Mouse (Mus musculus) CD4-positive, CD25-positive, alpha-beta regulatory T cell, adult 2 months (primary cell): Measurements from ENCODE around the gene Galnt17.

ENCODE experiments used
- DNase-seq: peaks from one replicate; pipeline ENCODE4 v3.0.0-alpha.2; 2012; ENCODE audit warnings: low read depth, low spot score

The Galnt17 gene

DNA sequence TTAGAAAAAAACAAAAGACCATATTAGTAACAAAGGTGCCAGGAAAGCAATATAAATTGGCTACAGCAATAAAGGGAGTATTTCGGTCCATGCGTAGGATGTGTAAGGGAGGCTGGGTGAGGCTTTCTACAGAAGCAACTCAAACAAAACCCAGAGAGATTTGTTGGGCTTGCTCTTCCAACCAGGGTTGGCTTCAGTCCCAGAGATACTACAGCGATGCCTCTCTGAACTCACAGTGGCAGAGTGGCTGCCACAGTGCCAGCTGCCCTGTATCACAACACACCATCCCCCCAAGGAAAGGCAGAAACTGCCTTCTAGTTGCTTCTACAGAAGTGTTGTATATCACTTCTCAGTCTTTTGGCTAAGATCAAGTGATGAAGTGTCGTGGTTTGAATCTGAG, 66.6 kb downstream of the Galnt17 start:
- no peak for DNase-seq

DNA sequence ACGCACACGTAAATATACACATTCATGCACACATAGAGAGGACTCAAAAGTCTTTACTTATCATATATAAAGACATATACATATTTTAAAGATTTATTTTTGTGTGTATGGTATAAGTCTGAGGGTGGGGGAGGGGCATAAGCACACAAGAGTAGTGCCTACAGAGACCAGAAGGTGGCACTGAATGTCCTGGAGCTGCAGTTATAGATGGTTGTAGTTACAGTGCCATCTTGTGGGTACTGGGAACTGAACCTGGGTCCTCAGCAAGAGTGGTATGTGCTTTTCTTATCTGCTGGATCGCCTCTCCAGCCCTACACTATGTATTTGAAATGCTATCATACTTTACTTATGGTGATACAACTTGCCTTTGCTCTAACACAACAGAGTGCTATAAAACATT, 68.5 kb downstream of the Galnt17 start:
- DNase-seq: no peak

DNA sequence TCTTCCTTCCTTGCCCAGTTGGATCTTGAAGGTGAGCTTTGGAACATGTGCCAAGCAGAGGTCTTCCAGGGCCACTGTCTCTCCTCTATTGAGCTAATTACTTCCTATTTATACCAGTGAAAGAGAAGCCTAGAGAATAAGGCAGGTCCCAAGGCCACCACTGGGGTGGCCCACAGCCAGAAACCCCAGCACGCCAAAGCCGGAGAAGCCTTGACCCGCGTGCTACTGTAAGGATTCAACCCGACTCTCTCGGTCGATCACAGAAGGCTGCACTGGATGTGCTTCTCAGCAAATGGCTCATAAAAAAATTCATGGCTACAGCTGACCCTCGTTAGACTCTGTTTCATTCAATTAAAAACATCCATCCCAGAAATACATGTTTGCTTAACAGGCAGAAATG, 71.4 kb downstream of the Galnt17 start:
- DNase-seq: no peak

DNA sequence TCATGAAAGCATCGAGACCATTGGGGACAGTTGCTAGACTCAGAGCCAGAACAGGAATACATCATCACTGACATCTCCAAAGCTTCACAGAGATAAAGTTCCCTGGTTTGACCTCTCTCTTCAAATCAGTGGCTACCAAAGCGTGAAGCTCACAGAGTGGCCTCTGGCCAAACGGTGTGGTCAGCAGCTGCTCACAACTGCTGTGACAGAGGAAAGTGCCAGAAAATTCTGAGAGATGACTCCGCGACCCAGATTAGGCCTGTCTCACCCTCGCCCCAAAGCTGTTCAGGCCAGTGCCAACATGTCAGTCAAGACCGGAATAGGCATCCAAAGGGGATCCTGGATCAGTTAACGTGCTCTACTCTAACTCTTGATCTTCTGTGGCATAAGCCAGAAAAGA, 74.5 kb downstream of the Galnt17 start:
- no peak for DNase-seq

DNA sequence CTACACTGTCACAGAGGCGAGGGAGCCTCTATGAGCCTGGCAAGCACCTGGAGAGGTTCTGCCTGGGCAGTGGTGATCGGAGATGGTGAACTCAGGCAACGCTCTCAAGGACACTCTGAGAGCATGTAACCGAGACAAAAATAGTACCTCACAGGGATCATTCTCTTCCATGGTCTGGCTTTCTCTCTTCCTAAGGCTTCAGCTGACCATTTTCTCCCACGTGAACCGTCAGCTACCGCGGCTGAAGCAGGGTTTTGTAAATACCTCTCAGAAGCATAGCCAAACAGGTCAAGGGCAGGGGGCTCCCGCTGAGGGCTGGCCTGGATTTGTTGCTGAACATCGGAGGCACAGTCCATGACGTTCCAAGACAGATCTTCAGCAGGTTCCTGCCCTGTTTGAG, 77.2 kb downstream of the Galnt17 start:
- DNase-seq: no peak

DNA sequence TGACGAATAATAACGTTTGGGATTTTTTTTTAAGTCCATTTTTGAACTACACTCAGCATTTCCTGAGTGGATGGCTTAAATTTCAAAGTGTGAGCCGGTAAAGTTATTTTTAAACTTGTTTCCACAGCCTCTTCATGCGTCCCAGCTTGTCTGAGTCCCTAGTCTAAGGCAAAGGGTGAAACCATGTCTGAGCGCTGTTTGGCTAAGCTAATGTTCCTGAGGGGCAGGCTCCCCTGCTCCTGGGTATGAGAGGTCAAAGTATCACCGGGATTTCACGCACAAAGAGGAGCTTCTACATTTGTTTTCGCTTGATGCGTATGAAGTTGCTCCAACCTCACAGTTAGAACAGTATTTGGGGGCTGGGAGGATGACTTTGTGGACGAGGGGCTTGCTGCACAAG, 78.6 kb downstream of the Galnt17 start:
- DNase-seq: no peak

DNA sequence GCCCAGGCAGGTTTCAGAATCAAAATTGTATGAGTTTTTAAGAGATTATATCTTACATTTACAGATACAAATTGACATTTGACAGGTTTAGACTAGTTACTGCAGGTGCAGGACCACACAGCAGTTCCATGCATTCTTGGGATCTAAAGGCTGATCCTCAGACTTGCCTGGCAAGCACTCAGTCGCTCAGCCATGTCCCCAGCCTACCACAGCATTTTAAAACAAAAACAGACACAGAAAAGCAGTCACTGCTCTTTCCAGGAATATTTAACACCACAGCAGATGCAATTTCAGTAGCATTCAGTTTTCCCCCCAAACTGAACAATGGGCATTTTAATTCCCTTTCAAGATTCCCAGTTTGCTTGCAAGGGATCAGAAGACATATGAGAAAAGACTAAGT, 84.9 kb downstream of the Galnt17 start:
- no peak for DNase-seq

DNA sequence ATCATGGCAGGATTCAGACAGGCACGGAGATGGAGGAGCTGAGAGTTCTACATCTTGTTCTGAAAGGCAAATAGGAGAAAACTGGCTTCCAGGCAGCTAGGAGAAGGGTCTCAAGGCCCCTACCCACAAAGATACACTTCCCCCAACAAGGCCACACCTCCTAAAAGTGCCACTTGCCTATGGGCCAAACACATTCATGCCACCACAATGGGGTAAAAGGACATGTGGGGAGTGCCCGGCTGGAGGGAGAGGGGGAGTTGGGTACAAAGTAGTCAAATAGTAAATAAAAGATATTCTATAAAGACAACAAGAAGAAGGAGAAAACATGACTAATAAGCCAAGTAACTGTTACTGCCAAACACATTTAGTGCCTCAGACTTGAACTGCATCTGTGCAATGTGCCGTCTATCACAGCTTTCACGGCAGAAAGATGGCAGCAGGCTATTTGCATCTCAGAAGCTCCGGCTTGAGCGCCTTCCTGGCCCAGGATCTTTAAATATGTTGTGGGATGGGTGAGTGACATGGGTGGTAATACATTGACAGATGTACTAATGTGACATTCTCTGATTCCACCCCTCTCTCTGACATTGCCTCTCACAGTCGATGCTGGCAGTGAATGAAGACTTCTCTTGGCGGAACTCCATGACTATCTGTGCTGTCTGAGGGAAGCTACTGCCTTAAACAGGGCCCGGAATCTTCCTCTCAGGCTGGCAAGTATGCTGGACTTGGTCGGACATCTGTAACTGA, 85.6 kb downstream of the Galnt17 start:
- DNase-seq: no peak

DNA sequence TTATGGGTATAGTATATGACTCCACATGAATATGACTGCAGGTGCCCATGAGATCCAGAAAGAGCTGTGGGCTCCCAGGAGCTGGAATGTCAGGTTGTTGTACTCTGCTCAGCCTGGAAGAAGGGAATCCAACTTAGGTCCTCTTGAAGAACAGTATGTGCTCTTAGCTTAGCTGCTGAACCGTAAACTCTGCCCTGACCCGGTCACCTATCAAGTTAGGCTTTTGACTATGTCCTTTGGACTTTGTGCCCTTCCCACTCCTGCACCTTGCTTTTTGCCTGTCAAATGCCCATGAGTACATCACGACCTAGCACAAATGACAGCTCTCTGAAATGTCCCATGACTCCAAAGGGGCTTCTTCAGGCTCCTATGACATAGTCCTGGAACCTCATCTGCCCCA, 90.1 kb downstream of the Galnt17 start:
- no peak for DNase-seq

DNA sequence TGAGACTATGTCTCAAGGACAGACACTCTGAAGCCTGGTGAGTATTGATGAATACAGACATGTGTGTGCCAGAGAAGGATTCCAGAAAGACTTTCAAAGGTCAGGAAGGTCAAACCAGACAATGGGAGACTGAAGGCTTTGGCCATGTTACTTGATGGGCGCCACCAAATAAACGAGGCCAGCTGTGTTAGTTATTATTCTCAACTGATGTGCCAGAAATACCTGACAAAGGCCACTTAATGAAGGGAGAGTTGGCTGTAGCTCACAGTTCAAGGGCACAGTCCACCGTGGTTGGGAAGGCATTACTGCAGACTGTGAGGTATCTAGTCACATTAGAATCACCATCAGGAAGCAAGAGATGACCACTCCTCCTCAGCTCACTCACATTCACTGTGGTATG, 96.7 kb downstream of the Galnt17 start:
- DNase-seq: no peak

DNA sequence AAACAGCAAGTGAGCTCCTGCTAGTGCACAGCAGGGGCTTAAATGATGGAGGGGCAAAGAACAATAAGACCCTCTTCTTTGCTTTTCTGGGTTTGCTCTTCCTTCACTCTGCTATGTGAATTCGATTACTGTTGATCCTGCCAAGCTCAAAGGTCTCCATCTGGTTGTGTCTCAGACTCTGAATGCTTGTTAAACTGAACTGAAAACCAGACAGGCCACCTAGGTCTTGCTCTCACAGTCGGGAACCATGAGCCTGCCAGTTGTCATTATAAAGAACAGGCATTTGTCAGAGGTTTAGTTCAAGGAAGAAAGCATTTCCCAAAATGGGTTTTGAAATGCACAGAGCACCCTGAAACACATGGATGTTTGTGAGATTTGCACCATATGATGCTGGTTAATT, 107.2 kb downstream of the Galnt17 start:
- no peak for DNase-seq

DNA sequence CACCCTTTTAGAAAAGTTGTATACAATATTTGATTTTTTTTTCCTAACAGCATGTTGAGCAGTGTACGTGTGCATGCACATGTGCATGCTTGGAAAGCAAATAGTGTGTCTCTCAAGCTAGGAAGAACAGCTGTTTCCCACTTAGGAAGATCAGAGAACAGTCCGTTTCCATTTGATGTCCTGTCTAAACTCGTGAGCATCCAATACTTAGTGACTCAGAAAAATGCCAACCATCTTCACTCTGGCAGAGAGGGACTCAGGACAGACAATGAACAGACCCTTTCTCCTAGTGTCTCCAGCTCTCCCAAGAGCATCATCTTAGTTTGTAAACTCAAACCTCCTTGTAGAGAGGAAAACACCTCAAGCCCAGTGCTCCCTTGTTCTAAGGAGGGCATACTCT, 116.0 kb downstream of the Galnt17 start:
- no peak for DNase-seq

DNA sequence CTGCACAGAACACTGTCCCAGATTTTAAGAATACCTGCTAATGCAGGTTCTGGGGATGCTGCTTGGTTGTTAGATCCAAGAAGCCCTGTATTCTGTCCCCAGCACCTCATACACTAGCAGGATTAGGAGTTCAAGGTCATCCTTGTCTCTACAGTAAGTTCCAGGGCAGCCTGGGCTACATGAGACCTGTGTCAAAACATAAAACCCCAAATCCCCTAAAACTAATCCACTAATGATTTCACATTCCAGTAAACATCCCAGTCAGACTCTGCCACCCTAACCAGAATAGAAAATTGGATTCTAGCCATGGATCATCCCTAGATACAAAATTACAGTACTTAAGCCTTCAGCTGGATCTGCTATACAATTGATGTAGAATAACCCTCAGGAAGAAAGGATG, 123.7 kb downstream of the Galnt17 start:
- no peak for DNase-seq

DNA sequence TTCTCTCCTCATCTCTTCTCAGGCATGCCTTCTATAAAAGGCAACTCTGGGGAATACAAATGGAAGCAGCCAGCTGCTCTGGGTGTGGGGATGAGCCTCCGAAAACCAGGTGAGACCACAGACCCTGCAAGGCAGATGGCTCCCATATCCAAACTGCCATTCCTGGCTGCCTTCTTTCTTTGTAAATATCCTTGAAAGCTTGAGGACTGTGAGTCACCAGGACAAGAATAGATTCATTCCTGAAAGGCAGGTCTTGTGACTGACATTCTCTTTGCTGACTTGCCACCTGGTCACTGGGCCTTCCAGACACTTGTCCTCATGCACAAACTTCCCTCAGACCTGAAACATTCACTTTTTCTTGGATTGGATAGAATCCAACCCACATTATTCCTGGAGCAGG, 127.1 kb downstream of the Galnt17 start:
- no peak for DNase-seq

DNA sequence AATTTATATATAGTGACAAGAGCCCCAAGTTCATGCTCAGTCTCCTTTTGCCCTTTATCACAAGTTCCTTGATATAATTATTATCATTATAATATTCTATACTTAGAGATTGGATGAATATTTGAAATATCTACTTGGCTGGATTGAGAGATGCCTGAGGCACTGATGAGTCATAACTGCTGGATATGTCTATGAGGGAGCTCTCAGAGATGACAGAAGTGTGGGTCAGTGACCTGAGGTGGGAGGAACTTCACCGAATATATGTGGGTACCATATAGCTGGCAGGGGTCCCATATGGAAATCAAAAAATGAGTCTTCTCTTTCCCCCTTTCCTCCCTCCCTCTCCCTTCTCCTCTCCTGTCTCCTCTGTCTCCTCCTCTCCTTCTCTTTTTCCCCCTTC, 127.5 kb downstream of the Galnt17 start:
- no peak for DNase-seq

DNA sequence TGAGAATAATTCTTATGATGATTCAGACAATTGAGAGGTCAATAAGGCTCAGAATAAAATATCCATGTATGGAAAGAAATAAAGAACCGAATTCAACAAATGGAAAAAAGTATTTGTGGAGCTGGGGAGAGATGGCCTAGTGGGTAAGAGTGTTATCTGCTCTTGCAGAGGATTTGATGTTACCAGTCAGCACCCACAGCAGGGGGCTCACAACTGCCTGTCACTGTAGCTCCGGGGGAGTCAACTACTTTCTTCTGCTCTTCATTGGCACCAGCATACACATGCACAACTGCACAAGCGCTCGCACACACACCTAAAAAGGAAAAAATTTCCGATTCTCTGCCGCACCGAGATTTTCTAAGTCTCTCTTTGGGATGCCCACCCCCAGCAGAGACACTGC, 130.4 kb downstream of the Galnt17 start:
- DNase-seq: no peak

DNA sequence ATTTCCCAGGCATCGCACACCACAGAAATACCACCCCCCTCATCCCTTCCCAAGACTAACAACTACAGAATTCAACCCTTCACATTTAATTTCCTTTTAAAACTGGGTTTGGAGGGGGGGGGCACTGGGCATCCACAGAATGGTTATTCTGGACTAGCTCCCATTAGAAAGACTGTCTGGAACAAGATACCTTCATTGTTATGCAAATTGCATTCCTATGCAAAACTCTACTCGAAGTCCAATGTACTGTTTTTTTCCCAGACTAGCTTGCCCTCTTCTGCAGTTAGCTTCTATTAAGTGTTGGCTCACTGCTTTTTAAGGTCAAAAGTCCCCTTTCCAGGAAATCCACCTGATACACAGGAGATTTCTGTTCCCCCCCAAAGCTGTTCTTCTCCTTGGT, 131.1 kb downstream of the Galnt17 start:
- no peak for DNase-seq

DNA sequence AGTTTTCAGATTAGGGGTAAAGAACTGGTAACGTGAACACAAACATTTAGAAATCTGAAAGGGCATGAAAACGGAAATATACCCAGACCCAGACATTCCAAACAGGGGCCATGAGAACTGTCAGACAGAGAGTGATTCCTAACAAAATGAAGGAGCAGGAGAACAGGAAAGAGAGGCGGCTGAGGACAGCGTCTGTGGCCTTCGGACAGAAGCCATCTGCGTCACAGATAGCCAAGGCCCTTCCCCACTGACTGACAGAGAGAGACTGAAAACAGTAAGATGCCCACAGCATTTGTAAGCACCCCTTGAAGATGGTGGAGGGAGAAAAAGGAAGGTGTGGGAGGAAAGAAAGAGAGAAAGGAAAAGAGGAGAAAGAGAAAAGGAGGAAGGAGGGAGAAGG, 139.1 kb downstream of the Galnt17 start:
- no peak for DNase-seq

DNA sequence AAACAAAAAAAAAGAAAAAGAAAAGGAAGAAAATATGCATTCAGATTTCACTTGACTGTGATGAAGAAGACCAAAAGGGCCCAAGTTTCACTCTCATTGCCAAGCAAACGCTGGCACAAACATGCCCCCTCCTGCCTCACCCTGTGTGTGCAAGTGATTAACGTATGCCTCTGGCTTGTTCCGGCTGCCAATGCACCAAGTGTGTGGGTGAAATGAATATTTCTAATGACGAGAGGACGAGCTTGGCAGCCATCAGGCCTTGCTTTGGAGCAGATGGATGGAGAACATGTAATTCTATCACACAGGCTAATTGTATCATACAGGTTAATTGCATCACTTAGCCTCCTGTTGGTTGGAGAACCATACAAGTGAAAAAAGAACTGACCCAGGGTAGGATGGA, 140.9 kb downstream of the Galnt17 start:
- DNase-seq: no peak

DNA sequence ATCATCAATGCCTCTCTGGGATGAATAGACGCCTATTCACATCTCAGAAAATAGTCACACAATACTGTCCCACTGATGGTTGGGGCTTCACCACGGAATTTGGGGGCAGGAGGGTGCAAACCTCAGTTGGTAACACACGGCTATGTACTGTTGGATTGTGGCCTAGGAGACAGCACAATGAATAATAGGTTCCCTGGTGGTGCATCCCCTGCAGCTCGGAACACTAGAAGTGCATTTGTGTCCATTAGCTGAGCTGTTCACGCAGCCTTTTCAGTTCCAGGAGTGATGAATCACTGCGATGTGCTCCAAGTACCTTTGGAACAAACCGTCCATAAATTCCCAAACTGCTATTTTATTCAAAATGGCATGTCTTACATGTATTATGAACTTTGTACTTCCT, 142.6 kb downstream of the Galnt17 start:
- DNase-seq: no peak

DNA sequence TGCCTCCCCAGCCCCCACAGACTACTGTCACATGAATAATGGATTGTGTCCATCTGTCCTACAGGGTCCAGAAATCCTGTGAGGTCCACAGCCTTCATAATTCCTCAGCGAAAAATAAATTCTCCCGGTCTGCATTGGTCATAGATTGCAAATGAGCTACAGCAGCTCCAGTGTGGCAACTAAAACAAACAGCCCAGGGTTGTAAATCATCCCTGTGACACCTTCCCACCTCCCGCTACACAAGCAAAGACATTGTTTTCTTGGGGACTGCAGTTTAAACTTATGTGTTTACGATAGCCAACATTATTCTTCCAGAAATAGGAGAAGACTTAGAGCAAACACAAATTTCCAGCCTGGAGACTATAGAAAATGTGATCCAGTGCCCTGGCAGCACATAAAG, 150.4 kb downstream of the Galnt17 start:
- no peak for DNase-seq

DNA sequence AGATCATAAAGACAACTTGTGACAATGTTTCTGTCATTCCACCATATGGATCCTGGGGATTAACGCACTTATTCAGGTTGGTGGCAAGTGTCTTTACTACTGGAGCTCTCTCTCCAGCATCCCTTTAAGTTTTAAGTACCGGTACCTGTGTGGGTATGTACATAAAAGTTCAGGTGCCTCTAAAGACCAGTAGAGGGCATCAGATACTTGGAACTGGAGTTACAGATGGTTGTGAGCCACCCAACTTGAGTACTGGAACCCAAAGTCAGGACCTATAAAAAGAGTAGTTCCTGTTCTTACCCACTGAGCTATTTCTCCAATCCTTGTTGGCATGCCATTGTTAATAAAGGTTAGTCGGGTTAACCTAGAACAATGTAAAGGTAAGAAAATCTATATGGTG, 152.0 kb downstream of the Galnt17 start:
- no peak for DNase-seq

DNA sequence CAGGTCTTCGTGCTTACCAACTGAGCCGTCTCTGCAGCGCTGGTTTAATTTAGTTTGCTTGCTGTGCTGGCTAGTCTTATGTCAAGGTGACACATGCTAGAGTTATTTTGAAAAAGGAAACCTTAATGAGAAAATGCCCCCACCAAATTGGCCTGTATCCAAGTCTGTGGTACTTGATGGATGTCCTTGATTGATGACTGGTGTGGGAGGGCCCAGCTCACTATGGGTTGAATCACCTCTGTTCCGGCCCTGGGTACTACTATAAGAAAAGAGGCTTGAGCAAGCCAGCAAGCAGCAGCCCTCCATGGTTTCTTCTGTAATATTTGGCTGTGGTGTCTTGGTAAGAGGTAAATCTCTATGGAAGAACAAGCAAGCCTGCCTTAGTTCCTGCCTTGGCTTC, 165.7 kb downstream of the Galnt17 start:
- no peak for DNase-seq

DNA sequence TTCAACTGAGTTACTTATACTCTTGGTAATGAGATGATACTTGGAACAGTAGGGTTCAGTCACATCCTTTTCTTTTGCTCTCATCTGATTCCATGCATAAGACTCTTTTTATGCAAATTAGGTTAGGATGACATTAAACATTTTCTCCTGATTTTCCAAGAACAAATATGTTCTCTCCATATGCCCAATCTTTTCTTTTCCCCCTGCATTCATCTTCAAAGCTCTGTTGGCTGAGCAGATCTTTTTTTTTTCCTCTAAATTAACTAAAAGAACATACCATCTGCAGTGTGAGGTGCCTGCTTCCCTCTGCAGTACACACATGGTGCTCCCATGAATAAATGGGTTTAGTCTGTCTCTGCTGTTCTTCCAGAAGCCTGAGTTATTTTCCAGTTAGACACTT, 173.5 kb downstream of the Galnt17 start:
- no peak for DNase-seq
